Mouse (Mus musculus) stomach, embryonic 15.5 days (tissue): Measurements from ENCODE around the gene Tldc1. TPM values are rescaled to one million over a fixed set of nuclear protein-coding genes. Genes with fewer than 3 reads are reported as not detected.

Source experiments
- ATAC-seq: fragments of 200-750 bp; cut with Nextera tagmentation; 2 replicates; pipeline ENCODE4 v1.8.0; 2017; ENCODE audit warnings: low read depth, moderate number of reproducible peaks, moderate TSS enrichment; ENCODE audit not compliant: insufficient read depth, low FRiP score
- H3K27ac ChIP-seq: fragments of 300-500 bp; sonication (generic); 2 replicates; pipeline ENCODE4 v1.5.1; 2015; ENCODE audit warnings: mild to moderate bottlenecking, inconsistent platforms
- H3K27me3 ChIP-seq: fragments of 300-500 bp; sonication (generic); replicated peaks from 2 replicates; pipeline ENCODE4 v1.6.1; 2015; ENCODE audit warnings: inconsistent platforms
- H3K36me3 ChIP-seq: fragments of 300-500 bp; sonication (generic); 2 replicates; pipeline ENCODE4 v1.6.1; 2015; ENCODE audit warnings: inconsistent platforms
- H3K4me1 ChIP-seq: fragments of 300-500 bp; sonication (generic); 2 replicates; pipeline ENCODE4 v1.6.1; 2015; ENCODE audit warnings: inconsistent platforms
- H3K4me2 ChIP-seq: fragments of 300-500 bp; sonication (generic); 2 replicates; pipeline ENCODE4 v1.6.1; 2015; ENCODE audit warnings: mild to moderate bottlenecking, inconsistent platforms
- H3K4me3 ChIP-seq: fragments of 300-500 bp; sonication (generic); replicated peaks from 2 replicates; pipeline ENCODE4 v1.5.1; 2015; ENCODE audit warnings: inconsistent platforms
- H3K9ac ChIP-seq: fragments of 300-500 bp; sonication (generic); 2 replicates; pipeline ENCODE4 v1.6.1; 2015; ENCODE audit warnings: inconsistent platforms
- H3K9me3 ChIP-seq: fragments of 300-500 bp; sonication (generic); 2 replicates; pipeline ENCODE4 v1.6.1; 2016; ENCODE audit warnings: inconsistent platforms
- WGBS: fragments of 180-500 bp; shearing (Covaris S2); methylation state at CpG from one replicate; pipeline ENCODE4 v1.1.7; 2015; 5-methylcytosine and 5-hydroxymethylcytosine counted together
- polyA plus RNA-seq: library from polyadenylated mRNA; unstranded; fragments of >200 nt; fragmentation: Nextera tagmentation; extraction: Ambion mirVana; gene quantifications from 2 replicates; pipeline ENCODE4 v1.2.1, GENCODE M21; 2015

Tldc1 gene
- polyA plus RNA-seq = 12.9 and 13.8 TPM in 2 replicates

DNA sequence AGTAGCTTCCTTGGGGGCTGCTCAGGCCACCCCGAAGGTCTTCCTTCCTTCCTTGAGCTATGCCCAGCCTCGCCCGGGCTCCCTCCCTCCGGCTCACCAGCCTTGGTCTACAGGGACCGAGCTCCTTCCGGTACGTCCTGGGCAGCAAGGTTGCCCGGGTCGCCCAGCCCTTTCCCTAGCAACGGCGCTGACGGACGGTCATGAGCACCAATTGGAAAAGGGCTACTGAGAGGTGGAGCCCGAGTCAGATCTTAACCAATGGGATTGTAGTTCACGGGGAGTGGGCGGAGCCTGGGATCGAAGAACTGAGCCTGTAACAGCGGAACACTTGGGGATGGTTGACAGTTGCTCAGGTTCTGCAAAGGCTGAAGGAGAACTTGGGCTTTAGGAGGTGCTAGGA is at the start of gene Tldc1:
TSS of gene Tldc1 (minus strand) at position 154 of the 400 bp plus-strand sequence.
- ATAC-seq = peak; percentile 97
- Histone ChIP-seq H3K27ac (peak within 1 kb of the TSS; percentile 73), H3K9me3 (no peaks in the 10 kb centered on the region), H3K4me3 (peak within 1 kb of the TSS; percentile 65), H3K36me3 (no peaks in the 10 kb centered on the region), H3K27me3 (no peaks in the 10 kb centered on the region), H3K4me2 (peak within 1 kb of the TSS; percentile 84), H3K9ac (peak within 1 kb of the TSS; percentile 51), H3K4me1 (peaks cover 24% of the 10 kb centered on the region)
- WGBS = under 1% methylated on average over 18 of the region's 18 CpGs

GRCm38 (mm10) chr8:119827721-119828153 is 49.5 kb upstream of the Tldc1 start:
- Histone ChIP-seq H3K36me3 (0 out of 2 replicates have a peak, but pooled peaks cover 1% of the 10 kb centered on the region), H3K9ac (no peak overlapping the region), H3K9me3 (no peaks in the 10 kb centered on the region), H3K27ac (peak overlapping the region; percentile 79), H3K4me3 (no peak overlapping the region), H3K4me2 (peak overlapping the region; percentile 23), H3K27me3 (no peaks in the 10 kb centered on the region), H3K4me1 (peaks cover 80% of the 10 kb centered on the region)
- peak; percentile 9; the same call in 1 of the 2 replicates for ATAC-seq
- WGBS = 26% methylated on average over 4 of the region's 4 CpGs

GRCm38 (mm10) chr8:119826982-119827381 is 48.8 kb upstream of the Tldc1 start:
- no peak for ATAC-seq
- no peaks in the 10 kb centered on the region for H3K27me3 ChIP-seq
- H3K9ac ChIP-seq = no peak overlapping the region
- H3K4me2 ChIP-seq = no peak overlapping the region
- 68% methylated on average over 5 of the region's 5 CpGs for WGBS
- no peak overlapping the region for H3K4me3 ChIP-seq
- H3K36me3 ChIP-seq = peaks cover 8% of the 10 kb centered on the region; the same call in 1 of the 2 replicates
- H3K9me3 ChIP-seq = no peaks in the 10 kb centered on the region
- peak overlapping the region; percentile 79 for H3K27ac ChIP-seq
- H3K4me1 ChIP-seq = peaks cover 73% of the 10 kb centered on the region

GRCm38 (mm10) chr8:119825950-119826730 is 47.9 kb upstream of the Tldc1 start:
- Histone ChIP-seq H3K4me3 (no peak overlapping the region), H3K36me3 (peaks cover 12% of the 10 kb centered on the region), H3K4me2 (no peak overlapping the region), H3K9ac (no peak overlapping the region), H3K27me3 (no peaks in the 10 kb centered on the region), H3K9me3 (no peaks in the 10 kb centered on the region), H3K4me1 (peaks cover 64% of the 10 kb centered on the region), H3K27ac (peak overlapping the region; percentile 79; the same call in 1 of the 2 replicates)
- no peak for ATAC-seq
- 75% methylated on average over 19 of the region's 19 CpGs for WGBS

GRCm38 (mm10) chr8:119824809-119825273 is 46.6 kb upstream of the Tldc1 start:
- Histone ChIP-seq H3K4me3 (no peak overlapping the region), H3K27me3 (no peaks in the 10 kb centered on the region), H3K4me2 (no peak overlapping the region), H3K9me3 (no peaks in the 10 kb centered on the region), H3K36me3 (peaks cover 19% of the 10 kb centered on the region), H3K27ac (peak overlapping the region; percentile 79), H3K4me1 (peaks cover 54% of the 10 kb centered on the region), H3K9ac (no peak overlapping the region)
- 56% methylated on average over 11 of the region's 11 CpGs for WGBS
- ATAC-seq = no peak

DNA sequence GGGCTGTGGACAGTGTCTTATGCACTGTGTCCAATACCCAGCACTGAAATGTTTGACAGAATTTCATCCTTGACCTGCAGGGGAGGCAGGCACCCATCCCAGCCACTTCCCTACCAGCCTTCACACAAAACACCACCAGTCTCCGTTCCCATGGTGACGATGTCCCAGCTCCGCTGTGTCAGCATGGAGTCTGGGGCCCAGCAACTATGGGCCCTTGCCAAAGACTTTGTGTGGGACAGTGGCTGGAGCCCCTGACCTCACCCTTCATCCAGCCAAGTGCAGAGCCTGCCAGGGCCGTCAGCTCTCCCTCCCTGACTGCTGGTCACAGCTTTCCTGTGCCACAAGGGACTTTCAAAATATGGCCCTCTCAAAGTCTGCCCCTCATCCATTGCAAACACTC is 45.9 kb upstream of the Tldc1 start:
- H3K36me3 ChIP-seq = peaks cover 19% of the 10 kb centered on the region
- no peak overlapping the region for H3K4me3 ChIP-seq
- ATAC-seq = no peak
- no peaks in the 10 kb centered on the region for H3K27me3 ChIP-seq
- WGBS = 80% methylated on average over 4 of the region's 4 CpGs
- H3K4me1 ChIP-seq = peaks cover 51% of the 10 kb centered on the region
- no peak overlapping the region for H3K9ac ChIP-seq
- H3K27ac ChIP-seq = no peak overlapping the region
- H3K4me2 ChIP-seq = no peak overlapping the region
- H3K9me3 ChIP-seq = no peaks in the 10 kb centered on the region

DNA sequence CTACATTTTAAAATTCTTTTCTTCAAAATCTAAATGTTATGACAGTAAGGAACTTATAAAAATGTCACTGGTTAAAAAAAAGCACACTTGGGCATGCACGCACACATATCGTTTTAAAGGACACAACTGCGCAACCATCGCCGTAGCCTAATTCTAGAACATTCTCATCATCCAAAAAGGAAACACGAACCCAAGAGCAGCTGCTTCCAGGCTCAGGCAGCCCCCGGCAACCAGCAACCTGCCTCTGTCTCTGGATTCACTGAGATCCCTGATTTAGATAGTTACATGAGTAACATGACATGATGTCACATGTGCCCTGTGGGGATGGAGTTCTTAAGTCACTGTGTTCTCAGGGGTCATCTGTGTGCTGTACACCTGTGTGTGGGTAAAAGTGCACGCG is 45.1 kb upstream of the Tldc1 start:
- Histone ChIP-seq H3K27me3 (no peaks in the 10 kb centered on the region), H3K4me1 (peaks cover 47% of the 10 kb centered on the region), H3K27ac (no peak overlapping the region), H3K9ac (no peak overlapping the region), H3K36me3 (peaks cover 19% of the 10 kb centered on the region), H3K9me3 (no peaks in the 10 kb centered on the region), H3K4me2 (no peak overlapping the region), H3K4me3 (no peak overlapping the region)
- 93% methylated on average over 9 of the region's 9 CpGs for WGBS
- ATAC-seq = no peak

DNA sequence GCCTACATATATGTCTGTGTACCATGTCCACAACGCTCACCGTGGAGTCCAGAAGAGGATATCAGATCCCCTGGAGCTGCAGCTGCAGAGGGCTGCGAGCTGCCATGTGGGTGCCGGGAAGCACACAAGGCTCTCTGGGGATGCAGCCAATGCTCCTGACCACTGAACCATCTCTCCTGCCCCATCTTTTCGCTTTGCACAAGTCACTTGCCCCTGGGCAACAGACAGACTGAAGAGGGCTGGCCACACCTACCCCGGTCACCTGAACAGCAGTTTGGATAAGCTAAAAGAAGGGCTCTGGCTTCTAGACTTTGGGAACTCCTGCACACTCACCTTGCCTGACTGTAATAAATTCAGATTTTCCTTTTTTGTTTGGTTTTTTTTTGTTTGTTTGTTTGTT is 43.5 kb upstream of the Tldc1 start:
- Histone ChIP-seq H3K4me3 (no peak overlapping the region), H3K4me1 (peaks cover 44% of the 10 kb centered on the region), H3K36me3 (peaks cover 19% of the 10 kb centered on the region), H3K9me3 (no peaks in the 10 kb centered on the region), H3K4me2 (no peak overlapping the region), H3K9ac (no peak overlapping the region), H3K27me3 (no peaks in the 10 kb centered on the region), H3K27ac (no peak overlapping the region)
- ATAC-seq = no peak
- WGBS = 93% methylated on average over 6 of the region's 6 CpGs

DNA sequence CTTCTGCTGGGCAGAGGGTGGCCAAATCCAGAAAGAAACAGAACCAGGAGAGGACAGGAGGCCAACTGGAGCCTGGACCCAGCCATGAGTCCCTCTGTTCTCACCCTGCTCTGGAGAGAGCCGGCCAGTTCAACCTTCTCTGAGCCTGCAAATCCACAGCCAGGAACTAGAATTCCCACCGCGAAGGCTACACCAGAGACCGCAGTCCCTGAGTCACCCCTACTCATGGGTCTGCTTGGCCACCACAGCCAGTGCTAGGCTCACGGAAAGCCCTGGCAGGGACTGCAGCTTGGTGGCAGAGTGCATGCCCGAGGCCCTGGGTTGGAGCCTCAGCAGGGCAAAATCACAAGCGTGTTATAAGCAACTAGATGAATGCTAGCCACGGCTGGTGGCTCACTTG is 41.8 kb upstream of the Tldc1 start:
- Histone ChIP-seq H3K4me1 (peaks cover 36% of the 10 kb centered on the region), H3K36me3 (peaks cover 22% of the 10 kb centered on the region), H3K4me2 (no peak overlapping the region), H3K9me3 (no peaks in the 10 kb centered on the region), H3K27ac (no peak overlapping the region), H3K9ac (no peak overlapping the region), H3K27me3 (no peaks in the 10 kb centered on the region), H3K4me3 (no peak overlapping the region)
- WGBS = 89% methylated on average over 8 of the region's 8 CpGs
- ATAC-seq = no peak

DNA sequence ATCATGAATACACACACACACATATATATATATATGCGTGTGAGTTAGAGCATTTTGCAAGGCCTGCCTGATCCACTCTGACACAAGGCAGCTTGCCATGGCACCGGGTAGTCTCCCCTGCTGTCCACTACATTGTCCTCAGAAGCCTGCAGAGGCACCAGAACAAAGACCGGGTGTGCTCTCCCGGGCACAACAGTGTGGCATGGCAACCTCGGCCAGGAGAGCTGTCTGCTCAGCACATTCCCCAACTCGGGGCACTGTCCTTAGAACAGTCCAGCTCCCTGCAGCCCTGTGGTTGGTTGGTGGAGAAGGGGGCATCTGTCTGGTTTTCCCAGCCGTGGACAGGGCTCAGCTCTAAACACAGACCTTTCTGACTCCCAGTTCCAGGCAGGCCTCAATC is 41.1 kb upstream of the Tldc1 start:
- no peak overlapping the region for H3K9ac ChIP-seq

DNA sequence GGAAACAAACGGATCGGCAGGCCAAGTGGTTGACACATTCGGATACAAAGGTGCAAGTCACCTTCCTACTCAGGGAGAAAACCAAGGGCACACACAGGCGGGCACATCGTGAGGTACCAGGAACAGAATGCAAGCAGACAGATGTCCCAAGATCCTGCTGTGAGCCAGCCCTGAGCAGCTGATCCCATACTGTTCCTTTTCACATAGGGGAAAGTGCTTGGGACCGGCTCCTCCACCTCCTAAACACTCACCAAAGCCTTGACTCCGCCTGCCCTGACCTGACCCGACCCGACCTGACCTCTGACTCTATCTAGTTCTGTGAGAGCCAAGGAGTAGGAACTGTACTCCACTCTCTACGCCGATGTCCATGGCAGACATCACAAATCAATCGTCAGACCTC is 39.2 kb upstream of the Tldc1 start:
- no peak for ATAC-seq
- no peaks in the 10 kb centered on the region for H3K9me3 ChIP-seq
- peaks cover 53% of the 10 kb centered on the region for H3K4me1 ChIP-seq
- no peak overlapping the region for H3K4me3 ChIP-seq
- 43% methylated on average over 12 of the region's 12 CpGs for WGBS
- peak overlapping the region; percentile 84 for H3K27ac ChIP-seq
- H3K36me3 ChIP-seq = peaks cover 18% of the 10 kb centered on the region
- H3K4me2 ChIP-seq = no peak overlapping the region
- no peak overlapping the region for H3K9ac ChIP-seq
- H3K27me3 ChIP-seq = no peaks in the 10 kb centered on the region

More for the DNA sequence above, 41.1 kb upstream of the Tldc1 start:
- no peak overlapping the region for H3K4me2 ChIP-seq
- no peak for ATAC-seq
- peaks cover 22% of the 10 kb centered on the region for H3K36me3 ChIP-seq
- no peak overlapping the region for H3K4me3 ChIP-seq
- 81% methylated on average over 7 of the region's 7 CpGs for WGBS
- peaks cover 41% of the 10 kb centered on the region for H3K4me1 ChIP-seq
- no peaks in the 10 kb centered on the region for H3K27me3 ChIP-seq
- H3K27ac ChIP-seq = no peak overlapping the region
- H3K9me3 ChIP-seq = no peaks in the 10 kb centered on the region

DNA sequence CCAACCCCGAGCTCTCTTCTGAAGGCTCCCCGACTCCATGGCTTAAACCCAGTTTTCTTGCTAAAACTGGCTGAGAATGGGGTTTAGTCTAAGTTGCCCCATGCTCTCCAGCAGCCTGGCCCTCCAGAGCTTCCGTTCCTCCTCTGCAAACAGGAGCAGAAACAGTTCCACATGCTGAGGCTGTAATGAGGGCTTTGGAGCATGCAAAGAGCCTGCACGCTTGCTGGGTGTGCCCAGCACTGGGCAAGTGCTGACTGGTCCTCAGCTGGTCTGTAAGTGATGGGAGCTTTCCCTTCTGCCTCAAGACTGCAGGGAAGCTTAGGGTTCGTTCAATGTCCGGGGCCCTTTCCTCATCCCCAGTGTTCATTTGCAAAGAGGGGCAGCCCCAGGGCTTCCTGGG is 38.0 kb upstream of the Tldc1 start:
- WGBS = 79% methylated on average over 6 of the region's 6 CpGs
- Histone ChIP-seq H3K9ac (no peak overlapping the region), H3K4me3 (no peak overlapping the region), H3K4me1 (peaks cover 64% of the 10 kb centered on the region), H3K4me2 (no peak overlapping the region), H3K36me3 (peaks cover 10% of the 10 kb centered on the region; the same call in 1 of the 2 replicates), H3K9me3 (no peaks in the 10 kb centered on the region), H3K27ac (peak overlapping the region; percentile 84), H3K27me3 (no peaks in the 10 kb centered on the region)
- ATAC-seq = no peak
